In the genomic region with DNA sequence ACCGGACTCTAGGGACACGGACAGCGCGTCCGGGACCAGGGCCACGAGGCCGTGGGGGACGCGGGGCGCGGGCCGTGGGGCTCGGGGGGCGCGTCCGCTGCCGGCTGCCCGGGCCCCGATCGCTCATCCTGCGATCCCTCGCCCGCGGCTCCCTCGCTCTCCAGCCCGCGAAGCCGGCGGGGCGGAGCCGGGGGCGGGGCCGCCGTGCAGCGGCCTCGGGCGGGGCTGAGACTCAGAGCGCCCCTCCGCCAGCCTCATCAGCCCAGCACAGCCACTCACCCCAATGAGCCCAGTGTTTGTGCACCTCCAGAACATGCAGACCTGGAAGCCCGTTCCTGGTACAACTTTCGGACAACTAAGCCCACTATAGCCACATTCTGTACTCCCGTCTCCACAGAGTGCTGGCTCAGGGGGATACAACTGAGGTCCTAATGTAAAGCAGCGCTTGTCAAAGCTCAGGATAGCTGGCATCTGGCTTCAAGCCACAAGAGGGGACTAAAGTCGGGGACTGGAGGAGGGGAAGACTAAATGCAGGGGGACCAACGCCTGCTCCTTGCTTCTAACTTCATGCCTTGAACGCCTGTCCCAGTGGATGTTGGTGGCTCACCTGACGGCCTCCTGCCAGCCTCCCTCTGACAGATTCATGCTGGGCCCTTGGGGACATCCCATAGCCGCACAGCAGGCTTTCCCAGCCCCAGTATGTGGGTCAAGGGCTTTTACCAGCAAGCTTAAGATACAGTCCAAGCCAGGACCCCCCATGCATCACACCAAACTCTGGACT, we compare ENCODE assay signal across 8 mouse cellular contexts. TPM values are rescaled to one million over a fixed set of nuclear protein-coding genes. Genes with fewer than 3 reads are reported as not detected.
DNase-seq lines count a peak whose midpoint lies in the region; ATAC-seq and TF ChIP-seq lines count a peak whose summit lies in the region.

Gene Cnih2 (minus strand): TSS at position 159 of the 781 bp plus-strand sequence.

- peak; percentile 48 for DNase-seq in kidney, adult 2 months
- no peak for DNase-seq in kidney, adult 11 months
- peak; percentile 69 for DNase-seq in ZHBTc4 (ENCODE audit: low read depth, low spot score)
- peak; percentile 75 to 81 for DNase-seq in left cerebral cortex, postnatal 25 days (ENCODE audit: low spot score in 2 of 2)
- DNase-seq in midbrain, embryonic 11.5 days (ENCODE audit: low spot score, missing footprints) = peak; percentile 98

- H3K9me3 ChIP-seq in hindbrain, embryonic 12.5 days (replicated peaks) = no peaks in the 10 kb centered on the region
- no peaks in the 10 kb centered on the region for H3K9me3 ChIP-seq in midbrain, embryonic 11.5 days (ENCODE audit: control insufficient read depth, low read length)

- peak; percentile 53 for ATAC-seq in hindbrain, embryonic 12.5 days (ENCODE audit: low FRiP score)
- ATAC-seq in midbrain, embryonic 11.5 days (ENCODE audit: low FRiP score) = peak; percentile 65

- no peak within 1 kb of the TSS for H3K4me3 ChIP-seq in kidney, adult 2 months (ENCODE audit: insufficient read depth, low read depth, low read length)
- H3K4me3 ChIP-seq in embryonic fibroblast, embryonic 13.5 days (ENCODE audit: insufficient read depth, low read length) = peak within 1 kb of the TSS; percentile 8; the same call in 1 of the 2 replicates
- H3K4me3 ChIP-seq in hindbrain, embryonic 12.5 days = peak within 1 kb of the TSS; percentile 81
- peak within 1 kb of the TSS; percentile 69 for H3K4me3 ChIP-seq in midbrain, embryonic 11.5 days (ENCODE audit: low read depth, low read length)
- peak within 1 kb of the TSS; percentile 78 for H3K4me3 ChIP-seq in testis, adult 2 months (ENCODE audit: control insufficient read depth, low read depth, low read length)

- TF ChIP-seq CTCF in kidney, adult 2 months (conservative IDR thresholded peaks at IDR 0.05; ENCODE audit: insufficient read depth, insufficient read length, low read depth, low read length) = no peak
- TF ChIP-seq CTCF in embryonic fibroblast, embryonic 13.5 days (IDR thresholded peaks at IDR 0.05; ENCODE audit: borderline replicate concordance, insufficient read depth, low read length) = no peak
- no peak for TF ChIP-seq CTCF in testis, adult 2 months (IDR thresholded peaks at IDR 0.05; ENCODE audit: control insufficient read depth, insufficient read depth, insufficient replicate concordance, low read depth, low read length)

- no peak for TF ChIP-seq POLR2A in kidney, adult 2 months (IDR thresholded peaks at IDR 0.05; ENCODE audit: low read depth, low read length)
- no peak for TF ChIP-seq POLR2A in embryonic fibroblast, embryonic 13.5 days (IDR thresholded peaks at IDR 0.05; ENCODE audit: low read depth, low read length)
- no peak for TF ChIP-seq POLR2A in testis, adult 2 months (IDR thresholded peaks at IDR 0.05; ENCODE audit: control insufficient read depth, low read depth, low read length)

- no peak within 1 kb of the TSS for H3K27ac ChIP-seq in kidney, adult 2 months (ENCODE audit: insufficient read depth, low read depth, low read length)
- H3K27ac ChIP-seq in embryonic fibroblast, embryonic 13.5 days (ENCODE audit: insufficient read depth, low read length) = no peak within 1 kb of the TSS
- peak within 1 kb of the TSS; percentile 94 for H3K27ac ChIP-seq in hindbrain, embryonic 12.5 days
- H3K27ac ChIP-seq in midbrain, embryonic 11.5 days (ENCODE audit: low read depth, low read length) = peak within 1 kb of the TSS; percentile 68
- H3K27ac ChIP-seq in testis, adult 2 months (ENCODE audit: control insufficient read depth, insufficient read depth, low read depth, low read length) = no peak within 1 kb of the TSS

- no peaks in the 10 kb centered on the region for H3K36me3 ChIP-seq in kidney, adult 2 months (ENCODE audit: control insufficient read depth, insufficient read depth, low read length)
- peaks cover 43% of the 10 kb centered on the region for H3K36me3 ChIP-seq in hindbrain, embryonic 12.5 days
- peaks cover 13% of the 10 kb centered on the region for H3K36me3 ChIP-seq in midbrain, embryonic 11.5 days (ENCODE audit: control insufficient read depth, insufficient read depth, low read length)
- no peaks in the 10 kb centered on the region; the same call in none of the 2 replicates for H3K36me3 ChIP-seq in testis, adult 2 months (ENCODE audit: control insufficient read depth, insufficient read depth, low read length)

- H3K4me1 ChIP-seq in kidney, adult 2 months (ENCODE audit: control insufficient read depth, insufficient read depth, low read length) = no peaks in the 10 kb centered on the region
- peaks cover 2% of the 10 kb centered on the region; the same call in 1 of the 2 replicates for H3K4me1 ChIP-seq in embryonic fibroblast, embryonic 13.5 days (ENCODE audit: control insufficient read depth, insufficient read depth, low read length)
- H3K4me1 ChIP-seq in hindbrain, embryonic 12.5 days = peaks cover 59% of the 10 kb centered on the region
- H3K4me1 ChIP-seq in midbrain, embryonic 11.5 days (ENCODE audit: control insufficient read depth, insufficient read depth, low read length) = peaks cover 48% of the 10 kb centered on the region
- H3K4me1 ChIP-seq in testis, adult 2 months (ENCODE audit: control insufficient read depth, insufficient read depth, low read length) = peaks cover 16% of the 10 kb centered on the region

- peak within 1 kb of the TSS; percentile 94 for H3K9ac ChIP-seq in hindbrain, embryonic 12.5 days
- peak within 1 kb of the TSS; percentile 91 for H3K9ac ChIP-seq in midbrain, embryonic 11.5 days (ENCODE audit: low read length)

- peak within 1 kb of the TSS; percentile 93 for H3K4me2 ChIP-seq in hindbrain, embryonic 12.5 days (replicated peaks)
- peak within 1 kb of the TSS; percentile 99 for H3K4me2 ChIP-seq in midbrain, embryonic 11.5 days

- 6% methylated on average over 47 of the region's 48 CpGs for WGBS in kidney, adult 2 months
- 3% methylated on average over 39 of the region's 48 CpGs for whole genome bisulfite sequencing in hindbrain, embryonic 12.5 days
- 3% methylated on average over 46 of the region's 48 CpGs for WGBS in midbrain, embryonic 11.5 days

- no peaks in the 10 kb centered on the region for H3K27me3 ChIP-seq in kidney, adult 2 months (replicated peaks; ENCODE audit: control insufficient read depth, insufficient read depth, low read length)
- H3K27me3 ChIP-seq in hindbrain, embryonic 12.5 days = no peaks in the 10 kb centered on the region
- H3K27me3 ChIP-seq in midbrain, embryonic 11.5 days (ENCODE audit: control insufficient read depth, insufficient read depth, low read length) = no peaks in the 10 kb centered on the region
- H3K27me3 ChIP-seq in testis, adult 2 months (ENCODE audit: control insufficient read depth, insufficient read depth, low read length) = no peaks in the 10 kb centered on the region

- intact Hi-C loops in left cerebral cortex, postnatal 25 days (cut with DNase I) = loop anchor here (5.0 kb wide), 1 partner anchor 39 kb away; no protein-coding TSS in a partner anchor

RNA-seq across cellular contexts. Expression of gene Cnih2, which starts in this region (rescaled TPM):
- 0.36 and 0.37 TPM in 2 replicates for polyA plus RNA-seq in kidney, adult 2 months (2012; rRNA removed)
- 4.7 and 5.2 TPM in 2 replicates for polyA plus RNA-seq in embryonic fibroblast, embryonic 13.5 days (2011; ENCODE audit: insufficient read length, low read depth, missing spikeins)
- polyA plus RNA-seq in hindbrain, embryonic 12.5 days (2016; fragmentation: Nextera tagmentation; extraction: Ambion mirVana) = 213 and 216 TPM in 2 replicates
- 100 to 1,000 TPM; 274 to 282 TPM for total RNA-seq in left cerebral cortex, postnatal 25 days (2021)
- 106 and 115 TPM in 2 replicates for polyA plus RNA-seq in midbrain, embryonic 11.5 days (2014; fragmentation: Nextera tagmentation; extraction: Ambion mirVana)
- 42.8 and 43.5 TPM in 2 replicates for polyA plus RNA-seq in testis, adult 2 months (2012; rRNA removed)

Comparison
In these comparisons a context has a peak if more than half of its experiments do, and no peak if none do; other contexts are left out.
1. Peak in DNase-seq in kidney, adult 2 months; RNA of the gene not detected or under 1 TPM.
2. H3K27ac ChIP-seq: peak in hindbrain, embryonic 12.5 days (single experiment) and midbrain, embryonic 11.5 days (single experiment); none in kidney, adult 2 months (single experiment), embryonic fibroblast, embryonic 13.5 days (single experiment) and testis, adult 2 months (single experiment).